Mouse (Mus musculus): ENCODE data around the gene Polk.

GRCm38 (mm10) chr13:96530064-96530463 is 12.3 kb downstream of the Polk start:
- TF ChIP-seq POLR2A (IDR thresholded peaks at IDR 0.05; ENCODE audit: low read depth, low read length) (no peak), CTCF (IDR thresholded peaks at IDR 0.05; ENCODE audit: extremely low read depth, insufficient read length, insufficient replicate concordance, low read depth, low read length) (no peak)

Measured in small intestine, adult 2 months (tissue).